In genomic region chr7:73769224-73769623, GRCm38 (mm10) we compare ENCODE assay signal across 21 mouse cellular contexts. TPM values are rescaled to one million over a fixed set of nuclear protein-coding genes. Genes with fewer than 3 reads are reported as not detected.
DNase-seq lines count a peak whose midpoint lies in the region; ATAC-seq and TF ChIP-seq lines count a peak whose summit lies in the region.
"Had no signal": no experiment of that assay in that cellular context is flagged by ENCODE, and none has a peak within 500 bp of the region (broad histone marks: within the 10 kb centered on the region; RNA-seq: fewer than 3 reads in every experiment).

No protein-coding gene starts in this region.

- H3K9me3 ChIP-seq in heart, embryonic 15.5 days (replicated peaks): no peaks in the 10 kb centered on the region
- H3K9me3 ChIP-seq in heart, postnatal 0 days (replicated peaks; ENCODE audit: control insufficient read depth, low read length): no peaks in the 10 kb centered on the region
- H3K9me3 ChIP-seq: embryonic facial prominence, embryonic 13.5 days; forebrain, embryonic 15.5 days; hindbrain, embryonic 10.5 days; midbrain, embryonic 10.5 days had no signal

- H3K4me3 ChIP-seq in heart, adult 2 months: no peak overlapping the region
- H3K4me3 ChIP-seq in heart, embryonic 15.5 days: no peak overlapping the region
- no peak overlapping the region for H3K4me3 ChIP-seq in heart, postnatal 0 days (ENCODE audit: low read depth, low read length)
- H3K4me3 ChIP-seq: embryonic facial prominence, embryonic 13.5 days; forebrain, embryonic 15.5 days; hindbrain, embryonic 10.5 days; limb, embryonic 13.5 days; midbrain, embryonic 10.5 days had no signal

- DNase-seq in heart, adult 2 months: peak in 1 of 2 experiments; percentile 56
- no peak for DNase-seq in heart, adult 11 months
- peak; percentile 56 for DNase-seq in heart, postnatal 0 days (ENCODE audit: low spot score)
- peak; percentile 85 for DNase-seq in lung, postnatal 36 days
- DNase-seq in left cerebral cortex, postnatal 14 days (ENCODE audit: low spot score in 2 of 2): no peak
- no peak for DNase-seq in adrenal gland, adult (ENCODE audit: inconsistent age in 2 of 2, low spot score in 1 of 2)
- DNase-seq: adrenal gland, adult 2 months; cerebellum, adult 9-11 months; kidney, adult 11 months; retina, postnatal 1 day; right cerebral cortex, postnatal 4 days had no signal

- WGBS in heart, adult 2 months: 57% methylated on average over 4 of the region's 4 CpGs
- WGBS in heart, embryonic 15.5 days: 49% methylated on average over 4 of the region's 4 CpGs
- 40% methylated on average over 4 of the region's 4 CpGs for WGBS in heart, postnatal 0 days

- TF ChIP-seq POLR2A in heart, adult 2 months (IDR thresholded peaks at IDR 0.05; ENCODE audit: insufficient read depth, low read depth, low read length): no peak

- peak; percentile 48; the same call in 1 of the 2 replicates for ATAC-seq in heart, embryonic 15.5 days (replicated peaks; ENCODE audit: insufficient number of reproducible peaks, insufficient read depth, low FRiP score, low read depth)
- ATAC-seq in heart, postnatal 0 days (ENCODE audit: insufficient read depth, low read depth): peak; percentile 63
- ATAC-seq: forebrain, embryonic 15.5 days; hindbrain, postnatal 0 days had no signal

- H3K27ac ChIP-seq in heart, adult 2 months: peak overlapping the region; percentile 77
- peak overlapping the region; percentile 62 for H3K27ac ChIP-seq in heart, embryonic 15.5 days
- peak overlapping the region; percentile 60 for H3K27ac ChIP-seq in heart, postnatal 0 days (ENCODE audit: low read depth)
- H3K27ac ChIP-seq: embryonic facial prominence, embryonic 13.5 days; forebrain, embryonic 15.5 days; hindbrain, embryonic 10.5 days; hindbrain, postnatal 0 days; limb, embryonic 13.5 days; liver, embryonic 14.5 days; macrophage; midbrain, embryonic 10.5 days; stomach, postnatal 0 days had no signal

- no peak for TF ChIP-seq CTCF in heart, adult 2 months (IDR thresholded peaks at IDR 0.05)
- no peak for TF ChIP-seq CTCF in heart, postnatal 0 days (IDR thresholded peaks at IDR 0.05; ENCODE audit: low read depth)

- intact Hi-C loops in heart, adult 2 months (cut with DNase I): loop anchor here (1.0 kb wide), 1 partner anchor 26 kb away; no protein-coding TSS in a partner anchor
- intact Hi-C loops in left cerebral cortex, postnatal 14 days (cut with DNase I): no loop called here

- H3K79me2 ChIP-seq in heart, adult 2 months (replicated peaks; ENCODE audit: control insufficient read depth, insufficient read depth, low read length): no peaks in the 10 kb centered on the region; the same call in 1 of the 2 replicates

- H3K36me3 ChIP-seq in heart, adult 2 months (ENCODE audit: control insufficient read depth, insufficient read depth, low read length): peaks cover 4% of the 10 kb centered on the region; the same call in 1 of the 2 replicates
- H3K36me3 ChIP-seq in heart, embryonic 15.5 days: 0 out of 2 replicates have a peak, but pooled peaks cover 3% of the 10 kb centered on the region
- 0 out of 2 replicates have a peak, but pooled peaks cover 8% of the 10 kb centered on the region for H3K36me3 ChIP-seq in heart, postnatal 0 days (replicated peaks; ENCODE audit: control insufficient read depth, insufficient read depth, low read length)
- H3K36me3 ChIP-seq: forebrain, embryonic 15.5 days; hindbrain, embryonic 10.5 days; midbrain, embryonic 10.5 days had no signal

- H3K9ac ChIP-seq in heart, adult 2 months (ENCODE audit: low read depth, low read length): no peak overlapping the region
- H3K9ac ChIP-seq in heart, embryonic 15.5 days: no peak overlapping the region
- no peak overlapping the region for H3K9ac ChIP-seq in heart, postnatal 0 days (replicated peaks; ENCODE audit: low read depth, low read length)
- H3K9ac ChIP-seq: embryonic facial prominence, embryonic 13.5 days; forebrain, embryonic 15.5 days; limb, embryonic 13.5 days; liver, embryonic 14.5 days had no signal

- H3K4me1 ChIP-seq in heart, adult 2 months (ENCODE audit: control insufficient read depth, insufficient read depth, low read length): peaks cover 16% of the 10 kb centered on the region
- peaks cover 37% of the 10 kb centered on the region for H3K4me1 ChIP-seq in heart, embryonic 15.5 days (replicated peaks)
- peaks cover 33% of the 10 kb centered on the region for H3K4me1 ChIP-seq in heart, postnatal 0 days (ENCODE audit: control insufficient read depth, insufficient read depth)

- no peak overlapping the region for H3K4me2 ChIP-seq in heart, embryonic 15.5 days
- H3K4me2 ChIP-seq in heart, postnatal 0 days (ENCODE audit: low read depth, low read length): no peak overlapping the region
- H3K4me2 ChIP-seq: embryonic facial prominence, embryonic 13.5 days; forebrain, embryonic 15.5 days; limb, embryonic 13.5 days had no signal

- no peaks in the 10 kb centered on the region for H3K27me3 ChIP-seq in heart, adult 2 months (ENCODE audit: control insufficient read depth, insufficient read depth, low read length)
- no peaks in the 10 kb centered on the region for H3K27me3 ChIP-seq in heart, embryonic 15.5 days
- no peaks in the 10 kb centered on the region for H3K27me3 ChIP-seq in heart, postnatal 0 days (ENCODE audit: control insufficient read depth, insufficient read depth, low read length)
- H3K27me3 ChIP-seq: embryonic facial prominence, embryonic 13.5 days; forebrain, embryonic 15.5 days; limb, embryonic 13.5 days had no signal

- TF ChIP-seq EP300 in heart, adult 2 months (IDR thresholded peaks at IDR 0.05; ENCODE audit: insufficient read depth, low read depth, low read length): 0 out of 2 replicates have a peak, but pooled peaks have one; percentile 32
- TF ChIP-seq EP300 in heart, postnatal 0 days (IDR thresholded peaks at IDR 0.05; ENCODE audit: low read depth): no peak

RNA-seq across cellular contexts. Expression of gene Fam174b, which starts 29.1 kb away (rescaled TPM):
- total RNA-seq in heart, adult 2 months (2021): 100 to 1,000 TPM; 175 to 193 TPM
- polyA plus RNA-seq in heart, adult 2 months (2012; rRNA removed): 149 and 207 TPM in 2 replicates
- polyA plus RNA-seq in heart, embryonic 15.5 days (2015; fragmentation: Nextera tagmentation; extraction: Ambion mirVana): 50.1 and 57.6 TPM in 2 replicates
- total RNA-seq in heart, postnatal 0 days (2014; rRNA removed; ENCODE audit: low replicate concordance): 94.7 and 105 TPM in 2 replicates
- 72.9 and 81.0 TPM in 2 replicates for polyA plus RNA-seq in heart, postnatal 0 days (2015; fragmentation: Nextera tagmentation; extraction: Ambion mirVana)
- total RNA-seq in left cerebral cortex, postnatal 14 days (2021): 10 to 100 TPM; 37.3 to 42.5 TPM

Comparison
In these comparisons a context has a peak if more than half of its experiments do, and no peak if none do; other contexts are left out.
1. DNase-seq: peak in heart, postnatal 0 days (single experiment) and lung, postnatal 36 days (single experiment); none in heart, adult 11 months (single experiment), left cerebral cortex, postnatal 14 days (0 of 2) and adrenal gland, adult (0 of 2).
2. Peak in every context shown above with its lines, with median percentiles within 50 percentile points of each other: H3K27ac ChIP-seq.